Mouse (Mus musculus): ENCODE data around the gene Plcl1. TPM values are rescaled to one million over a fixed set of nuclear protein-coding genes. Genes with fewer than 3 reads are reported as not detected.

The Plcl1 gene
- polyA plus RNA-seq, 2 experiments = 0.05 to 0.12 TPM

DNA sequence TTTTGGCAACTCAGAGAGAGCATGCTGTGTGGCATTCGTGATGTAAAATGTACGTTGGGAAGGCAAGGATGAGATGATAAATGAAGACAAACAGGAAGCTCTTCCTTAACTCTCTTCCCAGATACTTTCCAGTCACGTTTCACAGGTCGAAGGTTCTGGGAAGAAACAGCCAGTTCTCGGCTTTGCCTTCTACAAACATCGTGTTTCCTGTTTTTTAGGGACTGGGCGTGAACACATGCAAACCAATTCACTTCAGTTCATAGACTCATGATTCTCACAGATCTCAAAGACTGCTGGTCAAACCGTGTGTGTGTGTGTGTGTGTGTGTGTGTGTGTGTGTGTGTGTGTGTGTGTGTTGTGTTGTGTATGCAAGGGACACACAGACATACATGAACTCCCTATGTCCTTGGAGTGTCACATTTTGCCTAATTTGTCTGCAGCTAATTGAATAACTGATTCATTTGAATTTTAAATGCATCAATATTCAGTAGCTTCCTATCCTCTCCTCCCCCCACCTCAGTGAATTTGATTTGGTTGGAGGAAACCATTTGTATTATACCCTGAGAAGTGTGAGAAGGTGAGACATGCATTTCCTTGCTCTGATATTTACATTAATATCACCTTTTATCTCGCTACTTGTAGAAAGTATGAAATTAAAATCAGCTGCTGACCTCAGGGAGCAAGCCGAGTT is 259.6 kb downstream of the Plcl1 start:
- 31% methylated on average over 10 of the region's 10 CpGs for WGBS (ENCODE audit: insufficient replicate concordance)
- Histone ChIP-seq H3K9ac (replicated peaks) (no peak overlapping the region), H3K36me3 (replicated peaks; ENCODE audit: control insufficient read depth, insufficient read depth, low read depth) (no peaks in the 10 kb centered on the region), H3K9me3 (ENCODE audit: control insufficient read depth, low read length) (no peaks in the 10 kb centered on the region), H3K4me2 (ENCODE audit: low read depth) (no peak overlapping the region), H3K27ac (no peak overlapping the region), H3K4me3 (ENCODE audit: insufficient read depth in 1 of 2, low read depth in 2 of 2, low read length in 2 of 2) (no peak overlapping the region), H3K4me1 (replicated peaks; ENCODE audit: control insufficient read depth in 2 of 2, insufficient read depth in 2 of 2, low read length in 1 of 2) (no peaks in the 10 kb centered on the region), H3K27me3 (ENCODE audit: control insufficient read depth, insufficient read depth, low read length) (no peaks in the 10 kb centered on the region)
- ATAC-seq (ENCODE audit: insufficient read depth) (no peak), DNase-seq (ENCODE audit: low read depth in 3 of 3, low spot score in 3 of 3) (no peak)
- TF ChIP-seq CTCF (IDR thresholded peaks at IDR 0.05; ENCODE audit: low read depth) (no peak), EP300 (IDR thresholded peaks at IDR 0.05; ENCODE audit: low read depth) (no peak)

DNA sequence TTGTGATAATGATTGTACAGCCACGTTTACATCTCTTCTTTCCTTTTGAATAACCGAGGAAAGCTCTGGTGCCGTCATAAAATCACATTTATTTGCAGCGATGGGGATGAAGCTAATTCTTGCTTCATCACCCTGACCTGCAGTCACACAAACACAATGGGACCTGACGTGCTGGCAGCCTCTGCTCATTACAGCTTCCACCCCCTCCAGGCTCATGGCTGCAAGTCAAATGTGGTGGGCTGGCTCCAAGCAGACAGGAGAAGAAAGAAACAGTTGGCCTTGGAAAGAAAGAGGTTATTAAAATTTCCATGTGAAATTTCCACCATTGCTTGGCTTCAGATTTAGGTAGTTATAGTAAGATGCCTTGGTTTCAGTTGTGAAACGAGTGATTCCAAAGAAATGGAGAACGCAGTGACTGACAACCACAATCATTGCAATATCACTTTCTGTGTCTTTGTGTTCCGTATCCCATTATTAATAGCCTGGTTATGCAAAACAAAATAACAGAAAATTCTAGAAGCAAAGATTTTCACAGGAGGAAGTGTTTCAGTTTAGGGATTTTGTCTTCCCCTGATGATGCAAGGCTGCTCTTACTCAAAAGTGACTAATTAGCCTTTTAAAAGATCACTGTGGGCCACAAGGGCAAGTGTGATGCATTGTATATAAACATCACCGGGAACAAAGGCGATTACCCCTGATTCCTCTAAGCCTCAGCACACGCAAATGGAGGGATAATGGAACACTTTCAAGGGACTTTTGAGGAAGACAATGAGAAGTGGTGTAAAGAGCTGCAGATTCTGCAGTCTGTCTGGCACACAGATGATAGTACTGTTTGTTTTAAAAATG is 260.3 kb downstream of the Plcl1 start:
- no peak overlapping the region for H3K4me2 ChIP-seq (ENCODE audit: low read depth)
- no peak overlapping the region for H3K9ac ChIP-seq (replicated peaks)
- no peaks in the 10 kb centered on the region for H3K9me3 ChIP-seq (ENCODE audit: control insufficient read depth, low read length)
- H3K36me3 ChIP-seq (replicated peaks; ENCODE audit: control insufficient read depth, insufficient read depth, low read depth) = no peaks in the 10 kb centered on the region
- H3K27ac ChIP-seq = no peak overlapping the region
- DNase-seq (ENCODE audit: low read depth in 3 of 3, low spot score in 3 of 3) = no peak
- no peaks in the 10 kb centered on the region for H3K27me3 ChIP-seq (ENCODE audit: control insufficient read depth, insufficient read depth, low read length)
- H3K4me3 ChIP-seq (ENCODE audit: insufficient read depth in 1 of 2, low read depth in 2 of 2, low read length in 2 of 2) = no peak overlapping the region
- ATAC-seq (ENCODE audit: insufficient read depth) = no peak
- WGBS (ENCODE audit: insufficient replicate concordance) = 38% methylated on average over 11 of the region's 11 CpGs
- H3K4me1 ChIP-seq (replicated peaks; ENCODE audit: control insufficient read depth in 2 of 2, insufficient read depth in 2 of 2, low read length in 1 of 2) = no peaks in the 10 kb centered on the region
- TF ChIP-seq EP300 (IDR thresholded peaks at IDR 0.05; ENCODE audit: low read depth) = no peak
- no peak for TF ChIP-seq CTCF (IDR thresholded peaks at IDR 0.05; ENCODE audit: low read depth)

DNA sequence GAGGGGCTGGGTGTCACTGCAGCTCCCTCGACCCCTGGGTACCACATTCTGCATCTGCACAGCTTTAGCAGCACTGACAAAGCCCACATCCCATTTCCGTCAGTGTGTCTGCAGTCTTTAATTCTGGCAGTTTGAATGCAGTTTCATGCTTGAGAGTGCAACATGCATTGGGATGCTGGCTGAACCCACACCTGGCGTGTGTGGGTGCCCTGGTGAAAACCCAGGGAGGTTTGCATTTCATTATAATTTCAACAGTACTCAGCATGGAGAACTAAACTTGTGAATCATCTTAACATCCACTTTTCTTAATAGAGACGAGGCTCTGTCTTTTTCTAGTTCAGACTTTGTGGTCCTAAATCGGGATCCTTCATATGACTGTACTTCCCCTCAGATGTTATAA is 261.1 kb downstream of the Plcl1 start:
- Histone ChIP-seq H3K4me1 (replicated peaks; ENCODE audit: control insufficient read depth in 2 of 2, insufficient read depth in 2 of 2, low read length in 1 of 2) (no peaks in the 10 kb centered on the region), H3K9ac (replicated peaks) (no peak overlapping the region), H3K4me2 (ENCODE audit: low read depth) (no peak overlapping the region), H3K27me3 (ENCODE audit: control insufficient read depth, insufficient read depth, low read length) (no peaks in the 10 kb centered on the region), H3K36me3 (replicated peaks; ENCODE audit: control insufficient read depth, insufficient read depth, low read depth) (no peaks in the 10 kb centered on the region), H3K9me3 (ENCODE audit: control insufficient read depth, low read length) (no peaks in the 10 kb centered on the region), H3K4me3 (ENCODE audit: insufficient read depth in 1 of 2, low read depth in 2 of 2, low read length in 2 of 2) (no peak overlapping the region), H3K27ac (no peak overlapping the region)
- no peak for ATAC-seq (ENCODE audit: insufficient read depth)
- TF ChIP-seq EP300 (IDR thresholded peaks at IDR 0.05; ENCODE audit: low read depth) (no peak), CTCF (IDR thresholded peaks at IDR 0.05; ENCODE audit: low read depth) (no peak)
- 28% methylated on average over 5 of the region's 5 CpGs for WGBS (ENCODE audit: insufficient replicate concordance)
- DNase-seq (ENCODE audit: low read depth in 3 of 3, low spot score in 3 of 3) = no peak

DNA sequence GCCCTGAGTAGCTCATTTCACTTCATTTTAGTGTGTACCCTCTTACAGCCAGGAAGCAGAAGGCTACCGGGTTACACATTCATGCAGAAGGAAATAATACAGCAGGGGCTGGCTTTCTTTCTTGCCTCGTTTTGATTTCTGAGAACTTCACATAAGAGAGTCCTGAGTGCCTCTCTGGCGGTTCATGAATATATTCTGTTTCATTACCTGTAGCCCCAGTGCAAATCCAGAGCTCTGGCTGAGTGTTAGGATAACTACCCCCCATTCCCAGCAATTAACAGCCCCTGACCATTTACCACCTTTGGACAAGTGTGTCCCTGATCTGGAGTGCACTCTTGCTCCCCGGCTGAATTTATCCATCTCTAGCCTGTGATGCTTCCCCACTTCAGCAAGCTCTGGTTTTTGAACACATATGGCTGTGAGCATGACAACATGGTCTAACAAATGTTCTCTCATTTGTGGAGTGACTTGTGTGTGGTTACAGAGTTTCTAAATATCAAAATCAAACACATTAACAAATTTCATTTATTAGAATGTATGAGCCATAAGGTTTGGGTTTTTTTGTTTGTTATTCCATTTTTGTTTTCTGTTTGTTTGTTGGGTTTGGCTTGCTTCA is 263.0 kb downstream of the Plcl1 start:
- no peak for TF ChIP-seq CTCF (IDR thresholded peaks at IDR 0.05; ENCODE audit: low read depth)
- TF ChIP-seq EP300 (IDR thresholded peaks at IDR 0.05; ENCODE audit: low read depth) = no peak
- Histone ChIP-seq H3K27me3 (ENCODE audit: control insufficient read depth, insufficient read depth, low read length) (no peaks in the 10 kb centered on the region), H3K9me3 (ENCODE audit: control insufficient read depth, low read length) (no peaks in the 10 kb centered on the region), H3K36me3 (replicated peaks; ENCODE audit: control insufficient read depth, insufficient read depth, low read depth) (no peaks in the 10 kb centered on the region), H3K27ac (no peak overlapping the region), H3K4me2 (ENCODE audit: low read depth) (no peak overlapping the region), H3K4me1 (replicated peaks; ENCODE audit: control insufficient read depth in 2 of 2, insufficient read depth in 2 of 2, low read length in 1 of 2) (no peaks in the 10 kb centered on the region), H3K4me3 (ENCODE audit: insufficient read depth in 1 of 2, low read depth in 2 of 2, low read length in 2 of 2) (no peak overlapping the region), H3K9ac (replicated peaks) (no peak overlapping the region)
- WGBS (ENCODE audit: insufficient replicate concordance) = 44% methylated on average over 4 of the region's 4 CpGs
- no peak for ATAC-seq (ENCODE audit: insufficient read depth)
- DNase-seq (ENCODE audit: low read depth in 3 of 3, low spot score in 3 of 3) = no peak

DNA sequence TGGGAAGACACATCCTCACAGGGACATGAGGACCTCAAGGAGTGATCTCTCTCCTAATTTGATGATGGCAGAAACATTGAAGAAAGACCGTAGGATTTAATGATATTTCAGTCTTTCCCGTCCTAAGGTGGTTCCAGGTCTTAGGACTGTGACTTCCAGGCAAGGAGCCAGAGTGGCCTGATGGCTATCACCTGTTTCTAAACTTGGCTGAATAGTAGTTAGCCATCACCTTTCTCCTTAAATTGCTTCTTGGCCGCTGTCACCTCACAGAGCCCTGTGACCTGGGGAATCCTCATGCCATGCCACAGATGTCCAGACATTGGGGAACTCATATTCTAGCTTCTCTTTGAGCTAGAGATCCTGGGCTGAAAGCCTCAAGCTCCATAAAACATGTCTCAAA is 277.0 kb downstream of the Plcl1 start:
- Histone ChIP-seq H3K9ac (replicated peaks) (no peak overlapping the region), H3K4me3 (ENCODE audit: insufficient read depth in 1 of 2, low read depth in 2 of 2, low read length in 2 of 2) (no peak overlapping the region), H3K9me3 (ENCODE audit: control insufficient read depth, low read length) (no peaks in the 10 kb centered on the region), H3K4me2 (ENCODE audit: low read depth) (no peak overlapping the region), H3K36me3 (replicated peaks; ENCODE audit: control insufficient read depth, insufficient read depth, low read depth) (no peaks in the 10 kb centered on the region), H3K27me3 (ENCODE audit: control insufficient read depth, insufficient read depth, low read length) (no peaks in the 10 kb centered on the region), H3K4me1 (replicated peaks; ENCODE audit: control insufficient read depth in 2 of 2, insufficient read depth in 2 of 2, low read length in 1 of 2) (no peaks in the 10 kb centered on the region), H3K27ac (no peak overlapping the region)
- TF ChIP-seq CTCF (IDR thresholded peaks at IDR 0.05; ENCODE audit: low read depth) (no peak), EP300 (IDR thresholded peaks at IDR 0.05; ENCODE audit: low read depth) (no peak)
- WGBS (ENCODE audit: insufficient replicate concordance) = 72% methylated on average over 3 of the region's 3 CpGs
- DNase-seq (ENCODE audit: low read depth in 3 of 3, low spot score in 3 of 3) = no peak
- ATAC-seq (ENCODE audit: insufficient read depth) = no peak

Data from liver, embryonic 14.5 days (tissue).